Mouse (Mus musculus) intestine, postnatal 0 days (tissue): ENCODE data around the gene Kpna1. TPM values are rescaled to one million over a fixed set of nuclear protein-coding genes. Genes with fewer than 3 reads are reported as not detected.
"Not testable (repeated sequence)": the region's sequence is repeated elsewhere in the genome, so short reads cannot be mapped to it uniquely, and the experiment has no call there.

Experiments used
- ATAC-seq: fragments of 200-750 bp; cut with Nextera tagmentation; 2 replicates; pipeline ENCODE4 v1.8.0; 2017; ENCODE audit warnings: mild to moderate bottlenecking, moderate TSS enrichment, moderate library complexity
- H3K27ac ChIP-seq: fragments of 300-500 bp; sonication (generic); 2 replicates; pipeline ENCODE4 v1.5.1; 2014; ENCODE audit warnings: mild to moderate bottlenecking, low read depth, low read length, moderate library complexity
- H3K27me3 ChIP-seq: fragments of 300-500 bp; sonication (generic); replicated peaks from 2 replicates; pipeline ENCODE4 v1.6.1; 2014; ENCODE audit warnings: low read length, mixed read lengths; ENCODE audit not compliant: control insufficient read depth, insufficient read depth
- H3K36me3 ChIP-seq: fragments of 300-500 bp; sonication (generic); 2 replicates; pipeline ENCODE4 v1.6.1; 2014; ENCODE audit warnings: mild to moderate bottlenecking, moderate library complexity; ENCODE audit not compliant: control insufficient read depth, insufficient read depth
- H3K4me1 ChIP-seq: fragments of 300-500 bp; sonication (generic); replicated peaks from 2 replicates; pipeline ENCODE4 v1.6.1; 2014; ENCODE audit warnings: antibody characterized with exemption, low read length, mixed read lengths; ENCODE audit not compliant: control insufficient read depth, insufficient read depth
- H3K4me2 ChIP-seq: fragments of 300-500 bp; sonication (generic); replicated peaks from 2 replicates; pipeline ENCODE4 v1.6.1; 2014; ENCODE audit warnings: low read depth, mild to moderate bottlenecking, moderate library complexity
- H3K4me3 ChIP-seq: fragments of 300-500 bp; sonication (generic); 2 replicates; pipeline ENCODE4 v1.5.1; 2014; ENCODE audit warnings: low read depth, low read length
- H3K9ac ChIP-seq: fragments of 300-500 bp; sonication (generic); 2 replicates; pipeline ENCODE4 v1.6.1; 2014; ENCODE audit warnings: mild to moderate bottlenecking, low read depth, low read length
- H3K9me3 ChIP-seq: fragments of 300-500 bp; sonication (generic); 2 replicates; pipeline ENCODE4 v1.6.1; 2016; ENCODE audit warnings: mixed run types; ENCODE audit not compliant: control insufficient read depth
- CTCF ChIP-seq: sonication (generic); IDR thresholded peaks from 2 replicates; pipeline ENCODE4 v1.5.1; 2016; ENCODE audit warnings: low read depth, mild to moderate bottlenecking, control low read depth, antibody characterized with exemption, moderate library complexity
- WGBS: fragments of 180-500 bp; shearing (Covaris S2); extraction: QIAGEN DNeasy Blood & Tissue Kit; methylation state at CpG from one replicate; pipeline ENCODE4 v1.1.7; 2014; 5-methylcytosine and 5-hydroxymethylcytosine counted together
- polyA plus RNA-seq: library from polyadenylated mRNA; unstranded; fragments of >200 nt; fragmentation: Nextera tagmentation; extraction: Ambion mirVana; gene quantifications from 2 replicates; pipeline ENCODE4 v1.2.1, GENCODE M21; 2015

Kpna1 gene
- polyA plus RNA-seq, 1 experiment from 2014 or later, result 17.6 TPM

GRCm38 (mm10) chr16:35941382-35941781 lies 37.2 kb upstream of the Kpna1 start:
- H3K4me3 ChIP-seq, result no peak overlapping the region
- H3K4me2 ChIP-seq, result no peak overlapping the region
- no peaks in the 10 kb centered on the region for H3K27me3 ChIP-seq
- H3K27ac ChIP-seq, result no peak overlapping the region
- 84% methylated on average over 7 of the region's 7 CpGs for whole genome bisulfite sequencing
- ATAC-seq, result no peak
- no peaks in the 10 kb centered on the region for H3K4me1 ChIP-seq
- peaks cover 29% of the 10 kb centered on the region for H3K36me3 ChIP-seq
- H3K9me3 ChIP-seq, result no peaks in the 10 kb centered on the region
- no peak overlapping the region for H3K9ac ChIP-seq
- TF ChIP-seq CTCF, result peak; percentile 65

GRCm38 (mm10) chr16:35949264-35949663 lies 29.3 kb upstream of the Kpna1 start:
- no peak for TF ChIP-seq CTCF
- no peak for ATAC-seq
- no peaks in the 10 kb centered on the region for H3K27me3 ChIP-seq
- H3K36me3 ChIP-seq, result peaks cover 36% of the 10 kb centered on the region
- H3K4me2 ChIP-seq, result no peak overlapping the region
- no peak overlapping the region for H3K9ac ChIP-seq
- H3K4me1 ChIP-seq, result no peaks in the 10 kb centered on the region
- H3K9me3 ChIP-seq, result no peaks in the 10 kb centered on the region
- H3K27ac ChIP-seq, result no peak overlapping the region
- H3K4me3 ChIP-seq, result no peak overlapping the region
- WGBS, result 76% methylated on average over 5 of the region's 5 CpGs

GRCm38 (mm10) chr16:35951216-35951615 lies 27.3 kb upstream of the Kpna1 start:
- TF ChIP-seq CTCF, result no peak
- WGBS, result 89% methylated on average over 3 of the region's 3 CpGs
- H3K36me3 ChIP-seq, result peaks cover 38% of the 10 kb centered on the region
- no peak overlapping the region for H3K9ac ChIP-seq
- no peak overlapping the region for H3K27ac ChIP-seq
- ATAC-seq, result no peak
- H3K4me2 ChIP-seq, result no peak overlapping the region
- H3K4me1 ChIP-seq, result no peaks in the 10 kb centered on the region
- H3K27me3 ChIP-seq, result no peaks in the 10 kb centered on the region
- H3K9me3 ChIP-seq, result no peaks in the 10 kb centered on the region
- H3K4me3 ChIP-seq, result no peak overlapping the region

- no peak for ATAC-seq
- H3K27ac ChIP-seq, result no peak overlapping the region
- 93% methylated on average over 5 of the region's 5 CpGs for WGBS
- H3K27me3 ChIP-seq, result no peaks in the 10 kb centered on the region
- H3K4me2 ChIP-seq, result no peak overlapping the region
- H3K4me1 ChIP-seq, result no peaks in the 10 kb centered on the region
- no peaks in the 10 kb centered on the region for H3K9me3 ChIP-seq
- H3K4me3 ChIP-seq, result no peak overlapping the region
- peaks cover 47% of the 10 kb centered on the region for H3K36me3 ChIP-seq
- no peak overlapping the region for H3K9ac ChIP-seq
- TF ChIP-seq CTCF, result no peak
These were observed 25.9 kb upstream of the Kpna1 start for GRCm38 (mm10) chr16:35952628-35953130.

- not testable (repeated sequence) for H3K27ac ChIP-seq, ATAC-seq, H3K9ac ChIP-seq, H3K27me3 ChIP-seq, H3K9me3 ChIP-seq, H3K4me3 ChIP-seq, H3K4me2 ChIP-seq, H3K4me1 ChIP-seq
- 76% methylated on average over 2 of the region's 4 CpGs for WGBS
- peaks cover 37% of the 10 kb centered on the region for H3K36me3 ChIP-seq
These were observed 12.6 kb upstream of the Kpna1 start for GRCm38 (mm10) chr16:35965991-35966390.

GRCm38 (mm10) chr16:35966411-35967115 lies 12.0 kb upstream of the Kpna1 start:
- Histone ChIP-seq H3K9ac (no peak overlapping the region), H3K27me3 (no peaks in the 10 kb centered on the region), H3K4me3 (no peak overlapping the region), H3K27ac (no peak overlapping the region), H3K9me3 (no peaks in the 10 kb centered on the region), H3K4me1 (no peaks in the 10 kb centered on the region), H3K4me2 (no peak overlapping the region), H3K36me3 (peaks cover 43% of the 10 kb centered on the region)
- 63% methylated on average over 5 of the region's 5 CpGs for WGBS
- TF ChIP-seq CTCF, result no peak
- ATAC-seq, result no peak
